Mouse (Mus musculus): ENCODE measurements around the gene Gck.

- no peak for TF ChIP-seq CTCF (conservative IDR thresholded peaks at IDR 0.05; ENCODE audit: low read length)
- no peak for TF ChIP-seq NANOG (IDR thresholded peaks at IDR 0.05; ENCODE audit: borderline replicate concordance, low read length)
Measured at GRCm38 (mm10) chr11:5907096-5907495, 42.8 kb downstream of the Gck start.

Measured in E14TG2a.4 (cell line).